Mouse (Mus musculus) liver, postnatal 0 days (tissue): ENCODE results near the gene Selenop.

ENCODE experiments used
- CTCF ChIP-seq: sonication (generic); IDR thresholded peaks from 2 replicates; pipeline ENCODE4 v1.5.1; 2016; ENCODE audit warnings: antibody characterized with exemption, low read depth
- EP300 ChIP-seq: IDR thresholded peaks from 2 replicates; pipeline ENCODE4 v1.6.1; 2016; ENCODE audit warnings: antibody characterized with exemption, low read depth, mild to moderate bottlenecking

DNA sequence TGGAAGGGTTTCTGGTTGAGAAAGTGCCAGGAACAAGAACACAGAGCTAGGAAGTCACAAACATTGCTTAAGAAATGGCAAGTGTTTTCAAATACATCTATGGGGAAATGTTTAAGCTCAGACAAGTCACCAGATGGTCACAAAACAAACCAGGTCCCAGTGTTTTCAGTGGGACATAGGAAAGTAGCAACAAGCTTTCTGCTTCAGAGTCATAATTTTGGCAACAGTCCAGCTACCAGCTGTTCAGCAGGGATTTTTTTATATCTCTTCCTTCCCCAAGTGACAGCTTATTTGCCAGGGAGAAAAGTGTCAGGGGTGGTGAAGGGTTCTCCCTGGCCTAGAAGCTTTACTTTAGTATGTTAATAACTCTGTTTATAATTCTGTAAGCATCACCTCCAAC lies 44.6 kb downstream of the Selenop start:
- TF ChIP-seq CTCF = no peak
- no peak for TF ChIP-seq EP300
